Mouse (Mus musculus) right cerebral cortex, postnatal 4 days (tissue): ENCODE measurements around the gene Ctcfl.
A peak's percentile ranks its signal among the peaks of the same experiment; 100 is the strongest.

Source experiments
- DNase-seq: peaks from one replicate; pipeline ENCODE4 v3.0.0-alpha.2; 2022

Gene Ctcfl

DNA sequence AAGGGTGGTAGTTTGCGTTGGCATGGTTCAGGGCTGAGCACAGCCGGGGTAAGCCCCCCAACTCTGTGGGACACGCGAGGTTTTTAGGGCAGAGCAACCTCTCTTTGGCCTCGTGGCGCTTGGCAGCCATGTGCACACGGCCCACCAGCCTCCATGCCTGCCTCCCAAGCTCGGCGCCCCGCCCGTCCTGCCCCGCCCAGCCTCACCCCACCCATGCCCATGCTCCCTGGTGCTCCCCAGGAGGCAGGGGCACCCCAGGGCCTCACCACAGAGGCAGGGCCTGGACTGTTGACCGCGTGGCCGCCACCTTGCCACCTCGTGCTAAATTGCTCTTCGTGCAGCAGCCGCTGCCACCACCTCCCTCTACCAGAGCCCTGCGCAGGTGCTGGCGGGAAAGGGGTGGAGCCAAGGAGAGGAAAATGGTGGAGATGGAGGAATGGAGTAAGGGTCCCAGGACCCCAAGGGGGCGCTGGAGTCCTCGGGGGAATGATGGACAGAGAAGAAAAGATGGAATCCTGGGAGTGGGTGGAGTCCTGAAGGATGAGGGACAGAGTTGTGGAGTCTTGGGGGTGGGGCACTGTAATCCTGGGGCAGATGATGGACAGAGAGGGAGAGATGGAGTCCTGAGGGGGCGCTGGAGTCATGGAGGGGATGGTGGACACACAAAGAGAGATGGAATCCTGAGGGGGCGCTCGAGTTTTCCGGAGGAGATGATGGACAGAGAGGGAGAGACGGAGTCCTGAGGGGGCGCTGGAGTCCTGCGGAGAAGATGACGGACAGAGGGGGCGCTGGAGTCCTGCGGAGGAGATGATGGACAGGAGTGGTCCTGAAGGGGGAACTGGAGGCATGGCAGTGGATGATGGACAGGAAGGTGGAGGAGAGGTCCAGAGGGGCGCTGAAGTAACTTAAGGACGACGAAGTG lies at the start of gene Ctcfl:
Gene Ctcfl, minus strand, starts transcription at position 503 of the 922 bp plus-strand sequence.
- no peak for DNase-seq

DNA sequence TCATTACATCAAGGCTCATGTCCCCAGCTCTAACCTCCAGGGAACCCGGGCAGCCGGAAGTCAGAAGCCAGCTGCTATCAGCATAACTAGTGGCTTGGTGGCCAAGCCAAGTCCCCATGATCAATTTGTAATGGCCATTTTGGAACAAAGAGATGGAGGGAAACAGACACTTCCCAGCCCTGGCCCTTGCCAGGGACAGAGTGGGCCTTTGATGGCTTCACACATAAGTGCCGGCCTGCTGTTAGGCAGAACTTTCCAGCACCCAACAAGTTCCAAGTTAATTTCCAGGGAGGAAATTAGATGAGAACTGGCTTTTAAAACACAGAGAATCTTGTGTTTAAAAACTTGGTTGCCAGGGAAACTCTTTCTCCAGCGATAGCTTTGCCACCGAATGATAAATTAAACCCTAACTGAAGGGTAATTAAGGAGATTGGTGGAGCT lies 49.1 kb upstream of the Ctcfl start:
- DNase-seq: no peak

- DNase-seq: no peak
Observed at GRCm38 (mm10) chr2:173165357-173165756, 46.0 kb upstream of the Ctcfl start.

DNA sequence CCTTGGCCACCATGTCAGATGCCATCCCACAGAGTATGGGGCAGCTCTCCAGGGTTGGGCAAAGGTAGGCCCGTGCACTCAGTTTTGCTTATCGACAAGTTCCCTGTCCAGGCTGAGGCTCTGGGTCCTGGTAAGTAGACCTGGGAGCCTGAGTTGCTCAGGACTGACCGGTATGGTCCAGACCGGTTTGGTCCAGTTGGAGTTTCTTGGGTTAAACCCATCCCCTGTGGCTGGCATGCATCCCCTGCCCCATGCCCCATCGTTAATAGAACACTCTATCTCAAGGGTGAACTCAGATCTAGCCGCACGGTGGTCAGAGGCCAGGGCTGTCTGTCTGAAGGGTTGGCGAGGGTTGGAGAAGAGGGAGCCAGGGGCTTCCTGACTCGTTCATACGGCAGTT lies 45.6 kb upstream of the Ctcfl start:
- no peak for DNase-seq

GRCm38 (mm10) chr2:173164358-173164757 lies 45.0 kb upstream of the Ctcfl start:
- DNase-seq: no peak

DNA sequence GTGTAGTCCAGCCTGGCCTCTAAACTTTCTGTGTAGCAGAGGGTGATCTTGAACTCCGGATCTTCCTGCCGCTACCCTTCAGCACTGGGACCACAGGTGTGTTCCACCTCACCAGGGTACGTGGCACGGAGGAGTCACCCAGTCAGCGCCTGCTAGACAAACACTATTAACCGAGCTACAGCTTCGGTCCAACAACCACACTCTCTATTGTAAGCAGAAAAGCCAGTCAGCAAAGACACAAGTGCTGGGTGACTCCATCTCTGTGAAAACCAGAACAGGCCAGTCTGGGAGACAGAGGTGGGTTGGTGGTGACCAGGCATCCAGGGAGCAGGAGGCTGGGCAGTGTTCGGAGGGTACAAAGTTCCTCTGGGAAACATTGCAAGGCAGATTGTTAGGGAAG lies 44.1 kb upstream of the Ctcfl start:
- DNase-seq: no peak

- peak; percentile 51 for DNase-seq
Observed at GRCm38 (mm10) chr2:173159354-173160311, 40.3 kb upstream of the Ctcfl start.

GRCm38 (mm10) chr2:173158390-173159055 lies 39.2 kb upstream of the Ctcfl start:
- no peak for DNase-seq

DNA sequence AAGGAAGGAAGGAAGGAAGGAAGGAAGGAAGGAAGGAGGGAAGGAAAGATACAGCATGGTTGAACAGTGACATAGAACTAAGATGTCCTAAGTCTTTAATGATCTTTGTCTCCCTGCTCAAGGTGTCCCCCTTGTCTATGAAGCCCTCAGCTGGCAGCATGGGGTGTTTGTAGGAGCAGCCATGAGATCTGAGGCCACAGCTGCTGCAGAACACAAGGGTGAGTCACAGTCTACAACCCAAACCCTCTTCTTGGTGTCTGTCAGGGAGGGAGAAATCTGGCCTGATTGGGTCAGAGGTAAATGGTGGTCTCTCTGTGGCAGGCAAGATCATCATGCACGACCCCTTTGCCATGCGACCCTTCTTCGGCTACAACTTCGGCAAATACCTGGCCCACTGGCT lies 38.5 kb upstream of the Ctcfl start:
- no peak for DNase-seq

DNA sequence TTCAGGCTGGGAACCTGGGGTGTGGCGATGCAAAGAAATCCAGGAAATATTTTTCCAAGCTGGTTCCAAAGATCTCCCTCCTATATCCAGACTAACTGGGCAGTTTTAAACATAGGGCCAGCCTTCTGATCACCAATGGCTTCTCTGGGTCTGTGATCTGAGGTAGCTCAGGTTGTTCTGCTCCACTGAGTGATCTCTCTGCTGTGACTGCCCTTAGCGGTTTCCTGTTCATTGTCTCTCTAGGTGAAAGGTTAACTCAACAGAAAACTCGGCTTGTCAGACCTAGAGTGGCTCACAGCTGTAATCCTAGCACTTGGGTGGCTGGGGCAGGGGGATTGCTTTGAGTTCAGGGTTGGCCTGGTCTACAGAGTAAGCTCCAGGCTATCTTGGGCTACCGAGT lies 38.1 kb upstream of the Ctcfl start:
- DNase-seq: no peak

- DNase-seq: no peak
Observed at GRCm38 (mm10) chr2:173156923-173157322, 37.6 kb upstream of the Ctcfl start.

DNA sequence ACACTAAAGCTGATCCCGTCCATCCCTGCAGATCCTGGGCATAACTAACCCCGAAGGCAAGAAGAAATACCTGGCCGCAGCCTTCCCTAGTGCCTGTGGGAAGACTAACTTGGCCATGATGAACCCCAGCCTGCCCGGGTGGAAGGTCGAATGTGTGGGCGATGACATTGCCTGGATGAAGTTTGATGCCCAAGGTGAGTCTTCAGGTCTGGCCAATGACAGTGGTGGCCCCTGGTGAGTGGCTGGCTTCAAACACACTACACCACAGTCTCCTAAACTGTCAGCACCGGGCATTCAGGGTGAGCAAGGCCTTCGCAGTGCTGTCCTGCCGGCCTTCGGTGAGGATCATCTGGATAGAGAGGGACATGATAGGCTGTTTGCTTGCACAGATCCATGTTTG lies 36.6 kb upstream of the Ctcfl start:
- DNase-seq: no peak

DNA sequence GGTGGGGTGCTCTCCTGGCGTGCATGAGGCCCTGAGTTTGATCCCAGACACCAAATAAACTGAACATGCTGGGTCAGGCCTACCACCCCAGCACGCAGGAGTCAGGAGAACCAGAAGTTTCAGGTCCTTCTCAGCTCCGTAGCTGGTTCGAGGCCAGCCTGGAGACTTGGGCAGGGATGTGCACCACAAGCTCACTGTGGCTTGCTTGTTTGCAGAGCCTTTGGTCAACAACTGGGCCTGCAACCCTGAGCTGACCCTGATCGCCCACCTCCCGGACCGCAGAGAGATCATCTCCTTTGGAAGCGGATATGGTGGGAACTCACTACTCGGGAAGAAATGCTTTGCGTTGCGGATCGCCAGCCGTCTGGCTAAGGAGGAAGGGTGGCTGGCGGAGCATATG lies 35.6 kb upstream of the Ctcfl start:
- no peak for DNase-seq

- no peak for DNase-seq
Observed at GRCm38 (mm10) chr2:173154513-173154912, 35.2 kb upstream of the Ctcfl start.

DNA sequence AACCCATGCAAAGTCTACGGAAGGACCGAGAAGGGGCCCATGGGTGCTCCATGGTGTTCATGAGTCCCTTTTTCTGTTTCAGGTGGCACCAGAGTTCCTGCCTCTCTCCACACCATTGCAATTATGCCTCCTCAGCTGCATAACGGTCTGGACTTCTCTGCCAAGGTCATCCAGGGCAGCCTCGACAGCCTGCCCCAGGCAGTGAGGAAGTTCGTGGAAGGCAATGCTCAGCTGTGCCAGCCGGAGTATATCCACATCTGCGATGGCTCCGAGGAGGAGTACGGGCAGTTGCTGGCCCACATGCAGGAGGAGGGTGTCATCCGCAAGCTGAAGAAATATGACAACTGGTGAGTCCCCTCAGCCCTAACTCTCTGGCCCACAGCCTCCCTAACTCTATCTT lies 33.9 kb upstream of the Ctcfl start:
- DNase-seq: no peak

DNA sequence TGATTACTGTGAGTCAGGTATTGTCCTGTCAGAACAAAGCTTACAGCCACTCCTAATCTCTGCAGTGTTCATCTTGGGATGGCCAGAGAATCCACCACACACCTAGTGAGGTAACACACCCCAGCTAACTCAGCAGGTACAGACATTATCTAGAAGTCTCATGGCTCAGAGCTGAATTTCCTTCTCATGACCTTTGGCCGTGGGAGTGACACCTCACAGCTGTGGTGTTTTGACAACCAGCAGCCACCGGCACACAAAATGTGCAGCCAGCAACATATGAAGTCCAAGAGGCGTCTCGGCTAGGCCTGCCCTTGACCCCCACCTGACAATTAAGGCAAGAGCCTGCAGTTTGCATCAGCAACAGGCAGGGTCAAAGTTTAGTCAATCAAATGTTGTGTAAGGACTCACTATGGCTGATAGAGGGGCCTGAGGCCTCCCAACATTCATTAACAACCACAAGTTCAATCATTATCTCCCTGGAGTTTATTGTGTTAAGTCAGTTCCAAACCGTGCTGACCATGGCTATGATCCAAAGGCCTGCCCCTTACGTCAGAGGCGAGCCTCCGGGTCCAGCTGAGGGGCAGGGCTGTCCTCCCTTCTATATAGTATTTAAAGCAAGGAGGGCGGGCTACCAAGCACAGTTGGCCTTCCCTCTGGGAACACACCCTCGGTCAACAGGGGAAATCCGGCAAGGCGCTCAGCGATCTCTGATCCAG lies 33.3 kb upstream of the Ctcfl start, which contains the start of gene Pck1:
Gene Pck1, plus strand, starts transcription at position 613 of the 716 bp plus-strand sequence.
- no peak for DNase-seq

GRCm38 (mm10) chr2:173151784-173152284 lies 32.5 kb upstream of the Ctcfl start:
- DNase-seq: no peak

GRCm38 (mm10) chr2:173151352-173151751 lies 32.0 kb upstream of the Ctcfl start:
- no peak for DNase-seq

- no peak for DNase-seq
Observed at GRCm38 (mm10) chr2:173148001-173148400, 28.7 kb upstream of the Ctcfl start.

- no peak for DNase-seq
Observed at GRCm38 (mm10) chr2:173146728-173147127, 27.4 kb upstream of the Ctcfl start.

- no peak for DNase-seq
Observed at GRCm38 (mm10) chr2:173145808-173146207, 26.5 kb upstream of the Ctcfl start.

DNA sequence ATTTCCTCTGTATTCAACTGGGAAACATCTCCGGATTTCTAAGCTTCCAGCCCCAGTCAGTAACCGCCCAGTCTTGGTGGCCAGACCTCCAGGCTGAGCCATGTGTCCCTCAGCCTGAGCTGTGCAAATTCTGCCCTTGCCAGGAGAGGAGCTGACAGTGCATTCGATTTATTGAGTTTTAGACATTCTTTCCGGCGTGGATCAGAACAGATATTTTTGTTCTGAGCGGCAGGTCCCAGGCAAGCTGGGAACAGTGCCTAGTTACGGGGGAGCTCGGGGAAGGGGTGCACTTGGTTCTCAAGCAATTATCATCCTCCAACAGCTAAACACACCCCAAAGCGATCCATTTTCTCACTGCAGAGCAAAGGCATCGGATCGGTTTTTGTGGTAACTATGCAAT lies 24.3 kb upstream of the Ctcfl start:
- no peak for DNase-seq
